Mouse (Mus musculus): Measurements from ENCODE around the gene Trpc6.

DNA sequence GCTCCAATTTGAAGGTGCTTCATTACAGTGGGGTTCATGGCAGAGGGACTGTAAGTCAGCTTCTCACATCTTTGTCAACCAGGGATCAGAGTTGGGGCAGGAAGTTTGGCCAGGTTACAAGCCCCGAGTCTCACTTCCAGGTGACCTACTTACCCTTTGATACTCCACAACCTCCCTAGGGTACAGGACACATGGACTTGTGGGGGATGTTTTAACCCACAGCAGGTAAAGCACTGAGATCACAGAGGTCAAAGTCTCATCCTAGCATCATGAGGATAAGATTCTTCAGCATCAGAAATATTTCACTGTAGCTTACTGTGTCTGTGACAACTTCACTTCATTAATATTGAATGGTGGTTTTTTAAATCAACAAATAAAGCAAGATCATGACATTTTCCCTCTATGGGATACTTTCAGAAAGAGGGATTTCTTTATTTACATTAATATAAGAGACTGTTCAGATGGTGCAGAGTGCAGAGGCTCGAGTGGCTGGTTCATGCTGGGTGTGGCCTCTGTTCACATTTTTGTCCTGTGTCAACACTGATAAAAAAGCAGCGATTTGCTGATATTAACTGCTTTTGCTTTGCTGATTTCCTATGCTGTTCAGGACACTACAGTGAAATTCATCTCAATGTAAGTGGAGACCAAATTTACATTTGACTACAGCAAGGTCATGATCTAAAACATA lies 166.3 kb downstream of the Trpc6 start:
- TF ChIP-seq CEBPB (IDR thresholded peaks at IDR 0.05; ENCODE audit: insufficient read depth, poor library complexity, severe bottlenecking) = no peak
- no peak for TF ChIP-seq MAX (IDR thresholded peaks at IDR 0.05; ENCODE audit: low read depth)
- no peak for TF ChIP-seq USF1 (IDR thresholded peaks at IDR 0.05; ENCODE audit: low read depth)
- no peak for TF ChIP-seq POLR2A (IDR thresholded peaks at IDR 0.05; ENCODE audit: insufficient read length, low read depth)

Measured in myocyte (in vitro differentiated cells).